Mouse (Mus musculus) limb, embryonic 14.5 days (tissue): ENCODE results near the gene Erbb4. TPM values are rescaled to one million over a fixed set of nuclear protein-coding genes. Genes with fewer than 3 reads are reported as not detected.
A peak's percentile ranks its signal among the peaks of the same experiment; 100 is the strongest.

ENCODE experiments used
- ATAC-seq: fragments of 200-750 bp; cut with Nextera tagmentation; 2 replicates; pipeline ENCODE4 v1.8.0; 2017; ENCODE audit warnings: low read depth, moderate number of reproducible peaks, moderate TSS enrichment; ENCODE audit not compliant: low FRiP score
- DNase-seq: peaks from one replicate; pipeline ENCODE4 v3.0.0-alpha.2; 2015; ENCODE audit warnings: low spot score
- H3K27ac ChIP-seq: fragments of 300-500 bp; sonication (generic); replicated peaks from 2 replicates; pipeline ENCODE4 v1.5.1; 2014; ENCODE audit warnings: low read depth, mild to moderate bottlenecking, low read length, moderate library complexity, mixed read lengths
- H3K27me3 ChIP-seq: fragments of 300-500 bp; sonication (generic); 2 replicates; pipeline ENCODE4 v1.6.1; 2014; ENCODE audit warnings: low read length, mixed read lengths; ENCODE audit not compliant: control insufficient read depth, insufficient read depth
- H3K36me3 ChIP-seq: fragments of 300-500 bp; sonication (generic); 2 replicates; pipeline ENCODE4 v1.6.1; 2014; ENCODE audit warnings: mild to moderate bottlenecking, low read length, moderate library complexity, mixed read lengths; ENCODE audit not compliant: control insufficient read depth, insufficient read depth
- H3K4me1 ChIP-seq: fragments of 300-500 bp; sonication (generic); 2 replicates; pipeline ENCODE4 v1.6.1; 2014; ENCODE audit warnings: antibody characterized with exemption, low read length, mixed read lengths; ENCODE audit not compliant: control insufficient read depth, insufficient read depth
- H3K4me2 ChIP-seq: fragments of 300-500 bp; sonication (generic); replicated peaks from 2 replicates; pipeline ENCODE4 v1.6.1; 2014; ENCODE audit warnings: low read depth, mild to moderate bottlenecking, low read length, moderate library complexity; ENCODE audit not compliant: severe bottlenecking
- H3K4me3 ChIP-seq: fragments of 300-500 bp; sonication (generic); replicated peaks from 2 replicates; pipeline ENCODE4 v1.5.1; 2014; ENCODE audit warnings: low read length
- H3K9ac ChIP-seq: fragments of 300-500 bp; sonication (generic); 2 replicates; pipeline ENCODE4 v1.6.1; 2014; ENCODE audit warnings: mild to moderate bottlenecking, low read depth, low read length, moderate library complexity; ENCODE audit not compliant: severe bottlenecking
- H3K9me3 ChIP-seq: fragments of 300-500 bp; sonication (generic); 2 replicates; pipeline ENCODE4 v1.6.1; 2016; ENCODE audit warnings: low read length; ENCODE audit not compliant: control insufficient read depth
- POLR2A ChIP-seq: fragments of 200-500 bp; IDR thresholded peaks from 2 replicates; pipeline ENCODE4 v1.8.0; 2012; ENCODE audit warnings: inconsistent platforms, mild to moderate bottlenecking, moderate library complexity, borderline replicate concordance; ENCODE audit not compliant: insufficient read depth, insufficient read length; ENCODE audit errors: extremely low read depth
- WGBS: fragments of 180-500 bp; shearing (Covaris S2); extraction: QIAGEN DNeasy Blood & Tissue Kit; methylation state at CpG from one replicate; pipeline ENCODE4 v1.1.7; 2014; 5-methylcytosine and 5-hydroxymethylcytosine counted together
- polyA plus RNA-seq, 2 experiments: library from polyadenylated mRNA; depleted of rRNA in 1 of 2; stranded (reverse) in 1 of 2; unstranded in 1 of 2; fragments of >200 nt; fragmentation: Nextera tagmentation in 1 of 2; extraction: Ambion mirVana in 1 of 2; gene quantifications; 2 replicates each; pipeline versions ENCODE4 v1.2.1 to v1.2.3; 2012 to 2014

The Erbb4 gene
- polyA plus RNA-seq, 2 experiments, result 0.68 to 2.0 TPM

DNA sequence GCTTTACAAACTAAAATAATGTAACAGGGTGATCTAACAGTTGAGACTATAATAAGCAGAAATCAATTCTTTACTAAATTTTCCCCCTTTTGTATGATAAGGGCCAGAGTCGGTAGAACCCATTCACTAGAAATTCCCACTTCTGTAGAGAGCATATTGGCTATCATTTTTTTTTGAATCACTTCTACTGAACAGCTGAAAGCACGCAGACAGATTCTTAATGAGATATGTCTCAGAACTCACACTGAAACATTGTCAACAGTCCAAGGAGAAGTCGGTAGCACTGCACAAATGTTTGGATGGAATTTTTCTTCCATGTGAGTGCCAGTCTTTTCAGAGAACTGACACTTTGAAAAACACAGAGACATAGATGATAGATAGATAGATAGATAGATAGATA lies 1053.1 kb downstream of the Erbb4 start:
- DNase-seq (no peak), ATAC-seq (no peak)
- no peak for TF ChIP-seq POLR2A

DNA sequence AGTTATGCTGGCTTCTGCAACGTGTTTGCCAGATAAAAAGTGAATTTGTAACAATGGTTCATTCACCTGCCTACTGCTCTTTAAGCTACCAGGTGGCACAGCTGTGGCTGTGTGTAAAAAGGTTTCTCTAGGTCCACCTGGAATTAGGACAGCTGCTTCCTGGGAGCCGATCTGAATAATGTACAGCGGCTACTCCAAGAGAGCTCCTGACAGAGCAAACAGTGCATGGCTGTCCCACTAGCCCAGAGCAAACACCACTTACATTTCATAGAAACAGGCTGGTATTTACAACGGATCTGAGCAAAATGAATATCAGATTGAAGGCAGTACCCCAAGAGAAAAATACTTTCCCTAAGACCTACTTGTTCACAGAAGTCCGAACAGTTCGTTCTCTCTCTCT lies 1058.0 kb downstream of the Erbb4 start:
- Histone ChIP-seq H3K9me3 (no peaks in the 10 kb centered on the region), H3K4me3 (no peak overlapping the region), H3K27me3 (no peaks in the 10 kb centered on the region), H3K4me2 (no peak overlapping the region), H3K9ac (no peak overlapping the region), H3K36me3 (no peaks in the 10 kb centered on the region), H3K4me1 (no peaks in the 10 kb centered on the region; the same call in 1 of the 2 replicates), H3K27ac (no peak overlapping the region)
- DNase-seq (no peak), ATAC-seq (no peak)
- no peak for TF ChIP-seq POLR2A
- WGBS, result 48% methylated on average over 6 of the region's 6 CpGs

More for the DNA sequence above, 1053.1 kb downstream of the Erbb4 start:
- 80% methylated on average over 3 of the region's 3 CpGs for WGBS
- no peaks in the 10 kb centered on the region for H3K9me3 ChIP-seq
- H3K4me3 ChIP-seq, result no peak overlapping the region
- 0 out of 2 replicates have a peak, but pooled peaks cover 5% of the 10 kb centered on the region for H3K4me1 ChIP-seq
- no peaks in the 10 kb centered on the region for H3K27me3 ChIP-seq
- H3K27ac ChIP-seq, result no peak overlapping the region
- no peak overlapping the region for H3K9ac ChIP-seq
- no peak overlapping the region for H3K4me2 ChIP-seq
- no peaks in the 10 kb centered on the region for H3K36me3 ChIP-seq

DNA sequence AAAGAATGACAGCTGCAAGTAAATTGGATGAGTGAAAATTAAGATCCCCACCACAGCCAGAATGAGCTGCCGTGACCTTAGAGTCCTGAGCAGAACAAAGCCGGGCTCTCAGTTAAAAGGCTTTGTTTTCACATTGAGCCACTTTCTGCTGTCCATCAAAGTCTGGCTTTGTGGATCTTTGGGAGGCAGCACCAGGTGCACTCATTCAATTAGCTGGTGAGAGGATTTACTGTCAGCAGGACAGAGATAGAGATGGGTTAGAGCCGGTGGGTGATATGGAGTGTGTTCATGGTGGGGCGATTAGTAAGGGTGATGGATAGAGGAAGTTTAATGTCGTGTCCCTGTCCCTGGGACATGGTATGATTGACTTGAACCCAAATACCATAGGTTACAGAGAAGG lies 1060.7 kb downstream of the Erbb4 start:
- H3K27me3 ChIP-seq, result no peaks in the 10 kb centered on the region

DNA sequence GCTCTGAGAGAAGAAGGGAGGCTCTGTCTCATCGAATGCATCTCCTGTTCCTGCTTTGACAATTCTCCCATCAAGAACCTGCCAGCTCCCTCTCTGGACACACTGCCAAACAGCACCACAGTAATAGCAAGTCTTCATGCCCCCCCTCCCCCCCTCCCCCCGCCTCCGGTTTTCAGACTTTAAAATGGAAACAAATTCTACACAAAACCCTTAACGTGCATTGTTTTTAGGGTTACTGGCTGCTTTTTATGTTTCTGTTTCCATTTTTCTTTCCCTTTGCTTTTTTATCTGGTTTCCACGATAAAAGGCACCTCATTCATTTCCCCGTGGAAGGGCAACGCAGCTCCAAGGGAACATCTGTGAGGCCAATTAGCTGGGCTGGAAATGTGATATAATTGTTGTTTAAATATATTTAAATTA lies 1061.3 kb downstream of the Erbb4 start:
- no peak overlapping the region for H3K9ac ChIP-seq

More for the DNA sequence above, 1060.7 kb downstream of the Erbb4 start:
- Histone ChIP-seq H3K36me3 (no peaks in the 10 kb centered on the region), H3K4me3 (no peak overlapping the region), H3K4me1 (no peaks in the 10 kb centered on the region; the same call in 1 of the 2 replicates), H3K4me2 (peak overlapping the region; percentile 43), H3K27ac (no peak overlapping the region), H3K9ac (no peak overlapping the region), H3K9me3 (no peaks in the 10 kb centered on the region)
- ATAC-seq (no peak; the same call in 1 of the 2 replicates), DNase-seq (peak; percentile 25)
- no peak for TF ChIP-seq POLR2A
- WGBS, result 21% methylated on average over 5 of the region's 5 CpGs

DNA sequence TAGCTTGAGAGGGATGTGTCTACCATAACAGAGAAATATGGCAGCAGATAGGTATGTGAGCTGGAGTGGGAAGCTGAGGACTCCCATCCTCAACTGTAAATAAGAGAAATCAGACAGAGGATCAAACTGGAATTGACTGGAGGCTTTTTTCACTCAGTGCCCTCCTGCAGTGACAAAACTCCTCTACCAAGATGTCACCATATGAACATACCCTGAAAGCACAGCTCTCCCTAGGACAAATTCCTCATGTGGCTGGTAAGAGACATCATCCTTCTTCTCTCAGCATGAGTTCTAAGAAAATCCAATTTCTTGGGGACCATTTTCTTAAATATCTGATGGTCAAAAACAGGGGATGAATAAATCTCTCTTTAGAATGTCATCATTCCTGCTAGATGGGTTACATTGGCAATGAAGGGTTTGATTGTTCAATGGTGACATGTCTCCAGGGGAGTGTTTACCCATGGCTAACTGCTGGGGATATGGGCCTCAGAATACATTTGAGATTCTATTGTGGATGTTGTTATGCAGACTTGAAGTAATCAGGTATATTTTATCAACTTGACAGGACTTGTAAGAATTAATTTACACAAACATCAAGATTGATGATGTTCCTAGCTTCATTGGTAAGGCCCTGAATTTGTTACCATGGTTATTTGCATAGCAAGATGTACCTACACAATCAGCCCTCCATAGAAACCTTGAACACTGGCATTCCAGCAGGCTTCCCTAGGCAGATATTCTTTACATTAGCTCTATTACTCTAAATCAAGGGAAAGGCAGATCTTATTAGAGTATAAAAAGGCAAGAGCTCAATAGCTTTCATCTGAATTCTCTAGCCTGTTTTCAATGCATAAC lies 1083.5 kb downstream of the Erbb4 start:
- Histone ChIP-seq H3K4me3 (no peak overlapping the region), H3K4me1 (no peaks in the 10 kb centered on the region), H3K27me3 (no peaks in the 10 kb centered on the region), H3K9ac (no peak overlapping the region), H3K27ac (no peak overlapping the region), H3K36me3 (no peaks in the 10 kb centered on the region), H3K9me3 (no peaks in the 10 kb centered on the region), H3K4me2 (no peak overlapping the region)
- no peak for TF ChIP-seq POLR2A
- ATAC-seq (no peak), DNase-seq (no peak)

More for the DNA sequence above, 1061.3 kb downstream of the Erbb4 start:
- H3K4me2 ChIP-seq, result peak overlapping the region; percentile 43
- no peaks in the 10 kb centered on the region for H3K36me3 ChIP-seq
- DNase-seq (peak; percentile 13), ATAC-seq (no peak)
- 3% methylated on average over 7 of the region's 7 CpGs for WGBS
- no peaks in the 10 kb centered on the region; the same call in 1 of the 2 replicates for H3K4me1 ChIP-seq
- H3K9me3 ChIP-seq, result no peaks in the 10 kb centered on the region
- H3K27me3 ChIP-seq, result no peaks in the 10 kb centered on the region
- no peak overlapping the region for H3K27ac ChIP-seq
- peak overlapping the region; percentile 24 for H3K4me3 ChIP-seq
- TF ChIP-seq POLR2A, result no peak
